Mouse (Mus musculus): ENCODE measurements around the gene Lurap1. TPM values are rescaled to one million over a fixed set of nuclear protein-coding genes. Genes with fewer than 3 reads are reported as not detected.

The Lurap1 gene
- 4.3 TPM for polyA plus RNA-seq (2014; fragmentation: Illumina TruSeq; extraction: RNeasy Lipid Tissue Mini Kit (QIAGEN cat#74804); ENCODE audit: low read depth, low replicate concordance)

DNA sequence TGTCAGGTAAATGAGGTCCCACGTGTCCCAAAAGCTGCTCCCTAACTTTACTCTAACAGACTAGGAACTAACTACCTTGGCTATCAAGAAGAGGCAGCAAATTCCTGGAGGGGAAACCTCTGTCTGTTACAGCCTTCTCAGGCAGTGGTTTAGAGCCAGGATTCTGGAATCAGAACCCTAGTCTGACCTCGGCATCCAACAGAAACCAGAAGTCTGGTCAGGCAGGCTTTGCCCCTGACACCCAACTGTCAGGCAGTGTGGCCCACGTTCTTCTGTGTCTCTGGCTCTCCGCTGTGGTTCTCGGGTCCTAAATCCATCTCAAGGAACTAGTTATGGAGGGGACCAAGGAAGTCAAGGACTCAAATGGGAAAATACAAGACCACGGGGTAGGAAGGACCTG, at the start of gene Lurap1:
TSS of gene Lurap1 (minus strand) at position 101 of the 400 bp plus-strand sequence.

GRCm38 (mm10) chr4:116173072-116173471, 21.9 kb upstream of the Lurap1 start, which contains the start of the genes 1700042G07Rik and Gm49337:
Gene 1700042G07Rik, plus strand, starts transcription at chr4:116173372.
Gene Gm49337, plus strand, starts transcription at chr4:116173384.

GRCm38 (mm10) chr4:116167404-116167803, 16.3 kb upstream of the Lurap1 start, which contains the start of gene Tspan1:
Gene Tspan1, minus strand, starts transcription at chr4:116167601.

GRCm38 (mm10) chr4:116123602-116124519, 27.3 kb downstream of the Lurap1 start, which contains the start of the genes Rad54l and Pomgnt1:
Gene Rad54l, minus strand, starts transcription at chr4:116123690.
Gene Pomgnt1, plus strand, starts transcription at chr4:116123840.

Other genes with a start within 250 kb of the Lurap1 start
- not detected for gene Dmbx1, start 211.4 kb downstream of the Lurap1 start, polyA plus RNA-seq (2014; fragmentation: Illumina TruSeq; extraction: RNeasy Lipid Tissue Mini Kit (QIAGEN cat#74804); ENCODE audit: low read depth, low replicate concordance)
- 0.52 TPM for gene Faah, start 133.4 kb downstream of the Lurap1 start, polyA plus RNA-seq (2014; fragmentation: Illumina TruSeq; extraction: RNeasy Lipid Tissue Mini Kit (QIAGEN cat#74804); ENCODE audit: low read depth, low replicate concordance)
- gene Nsun4, start 97.5 kb downstream of the Lurap1 start, polyA plus RNA-seq (2014; fragmentation: Illumina TruSeq; extraction: RNeasy Lipid Tissue Mini Kit (QIAGEN cat#74804); ENCODE audit: low read depth, low replicate concordance) = 18.1 TPM
- gene Uqcrh, start 76.3 kb downstream of the Lurap1 start, polyA plus RNA-seq (2014; fragmentation: Illumina TruSeq; extraction: RNeasy Lipid Tissue Mini Kit (QIAGEN cat#74804); ENCODE audit: low read depth, low replicate concordance) = 287 TPM
- 6.2 TPM for gene Lrrc41, start 76.1 kb downstream of the Lurap1 start, polyA plus RNA-seq (2014; fragmentation: Illumina TruSeq; extraction: RNeasy Lipid Tissue Mini Kit (QIAGEN cat#74804); ENCODE audit: low read depth, low replicate concordance)
- 0.64 TPM for gene Rad54l, start 27.6 kb downstream of the Lurap1 start, polyA plus RNA-seq (2014; fragmentation: Illumina TruSeq; extraction: RNeasy Lipid Tissue Mini Kit (QIAGEN cat#74804); ENCODE audit: low read depth, low replicate concordance)
- 10.8 TPM for gene Pomgnt1, start 27.5 kb downstream of the Lurap1 start, polyA plus RNA-seq (2014; fragmentation: Illumina TruSeq; extraction: RNeasy Lipid Tissue Mini Kit (QIAGEN cat#74804); ENCODE audit: low read depth, low replicate concordance)
- not detected for gene Tspan1, start 16.3 kb upstream of the Lurap1 start, polyA plus RNA-seq (2014; fragmentation: Illumina TruSeq; extraction: RNeasy Lipid Tissue Mini Kit (QIAGEN cat#74804); ENCODE audit: low read depth, low replicate concordance)
- gene 1700042G07Rik, start 22.0 kb upstream of the Lurap1 start, polyA plus RNA-seq (2014; fragmentation: Illumina TruSeq; extraction: RNeasy Lipid Tissue Mini Kit (QIAGEN cat#74804); ENCODE audit: low read depth, low replicate concordance) = not detected
- gene Gm49337, start 22.0 kb upstream of the Lurap1 start, polyA plus RNA-seq (2014; fragmentation: Illumina TruSeq; extraction: RNeasy Lipid Tissue Mini Kit (QIAGEN cat#74804); ENCODE audit: low read depth, low replicate concordance) = 6.3 TPM
- 37.9 TPM for gene Pik3r3, start 70.3 kb upstream of the Lurap1 start, polyA plus RNA-seq (2014; fragmentation: Illumina TruSeq; extraction: RNeasy Lipid Tissue Mini Kit (QIAGEN cat#74804); ENCODE audit: low read depth, low replicate concordance)